Mouse (Mus musculus) heart, embryonic 11.5 days (tissue): ENCODE results near the gene Prkch. TPM values are rescaled to one million over a fixed set of nuclear protein-coding genes. Genes with fewer than 3 reads are reported as not detected.

Experiments used
- ATAC-seq: fragments of 200-750 bp; cut with Nextera tagmentation; replicated peaks from 2 replicates; pipeline ENCODE4 v1.8.0; 2017; ENCODE audit warnings: moderate library complexity; ENCODE audit not compliant: insufficient number of reproducible peaks, low FRiP score, low TSS enrichment
- H3K27ac ChIP-seq: fragments of 300-500 bp; sonication (generic); 2 replicates; pipeline ENCODE4 v1.5.1; 2014; ENCODE audit warnings: mild to moderate bottlenecking, low read depth, low read length
- H3K27me3 ChIP-seq: fragments of 300-500 bp; sonication (generic); 2 replicates; pipeline ENCODE4 v1.6.1; 2014; ENCODE audit warnings: mild to moderate bottlenecking, low read length, mixed read lengths; ENCODE audit not compliant: control insufficient read depth, insufficient read depth
- H3K36me3 ChIP-seq: fragments of 300-500 bp; sonication (generic); 2 replicates; pipeline ENCODE4 v1.6.1; 2014; ENCODE audit warnings: mild to moderate bottlenecking, low read length, moderate library complexity, mixed read lengths; ENCODE audit not compliant: control insufficient read depth, insufficient read depth
- H3K4me1 ChIP-seq: fragments of 300-500 bp; sonication (generic); 2 replicates; pipeline ENCODE4 v1.6.1; 2014; ENCODE audit warnings: low read length; ENCODE audit not compliant: control insufficient read depth, insufficient read depth
- H3K4me2 ChIP-seq: fragments of 300-500 bp; sonication (generic); 2 replicates; pipeline ENCODE4 v1.6.1; 2014; ENCODE audit warnings: mild to moderate bottlenecking, moderate library complexity
- H3K4me3 ChIP-seq: fragments of 300-500 bp; sonication (generic); 2 replicates; pipeline ENCODE4 v1.5.1; 2014; ENCODE audit warnings: low read depth, low read length
- H3K9ac ChIP-seq: fragments of 300-500 bp; sonication (generic); 2 replicates; pipeline ENCODE4 v1.6.1; 2014; ENCODE audit warnings: mild to moderate bottlenecking, low read depth, low read length, moderate library complexity
- H3K9me3 ChIP-seq: fragments of 300-500 bp; sonication (generic); replicated peaks from 2 replicates; pipeline ENCODE4 v1.6.1; 2016; ENCODE audit warnings: low read length; ENCODE audit not compliant: control insufficient read depth
- WGBS: fragments of 180-500 bp; shearing (Covaris S2); extraction: QIAGEN DNeasy Blood & Tissue Kit; methylation state at CpG from one replicate; pipeline ENCODE4 v1.1.7; 2014; ENCODE audit not compliant: insufficient replicate concordance; 5-methylcytosine and 5-hydroxymethylcytosine counted together
- polyA plus RNA-seq: library from polyadenylated mRNA; unstranded; fragments of >200 nt; fragmentation: Nextera tagmentation; extraction: Ambion mirVana; gene quantifications from 2 replicates; pipeline ENCODE4 v1.2.1, GENCODE M21; 2014

Prkch gene
- polyA plus RNA-seq, 1 experiment from 2014 or later = 16.2 TPM

- H3K27me3 ChIP-seq = no peaks in the 10 kb centered on the region
- H3K36me3 ChIP-seq = no peaks in the 10 kb centered on the region
- 86% methylated on average over 2 of the region's 2 CpGs for WGBS
- no peaks in the 10 kb centered on the region for H3K9me3 ChIP-seq
- H3K4me3 ChIP-seq = no peak overlapping the region
- ATAC-seq = no peak
- no peak overlapping the region for H3K9ac ChIP-seq
- peaks cover 2% of the 10 kb centered on the region; the same call in 1 of the 2 replicates for H3K4me1 ChIP-seq
- no peak overlapping the region for H3K4me2 ChIP-seq
- no peak overlapping the region for H3K27ac ChIP-seq
Measured at GRCm38 (mm10) chr12:73666701-73667100, 82.1 kb downstream of the Prkch start.

- ATAC-seq = no peak
- H3K27me3 ChIP-seq = no peaks in the 10 kb centered on the region
- no peak overlapping the region for H3K4me2 ChIP-seq
- peaks cover 6% of the 10 kb centered on the region; the same call in 1 of the 2 replicates for H3K4me1 ChIP-seq
- H3K36me3 ChIP-seq = no peaks in the 10 kb centered on the region
- whole genome bisulfite sequencing = 68% methylated on average over 7 of the region's 7 CpGs
- no peaks in the 10 kb centered on the region for H3K9me3 ChIP-seq
- no peak overlapping the region for H3K9ac ChIP-seq
- H3K27ac ChIP-seq = no peak overlapping the region
- no peak overlapping the region for H3K4me3 ChIP-seq
Measured at GRCm38 (mm10) chr12:73667607-73668006, 83.0 kb downstream of the Prkch start.

GRCm38 (mm10) chr12:73670739-73671138, 86.1 kb downstream of the Prkch start:
- H3K27ac ChIP-seq = no peak overlapping the region
- 55% methylated on average over 6 of the region's 6 CpGs for WGBS

GRCm38 (mm10) chr12:73671540-73671939, 86.9 kb downstream of the Prkch start:
- H3K4me3 ChIP-seq = no peak overlapping the region
- no peaks in the 10 kb centered on the region for H3K9me3 ChIP-seq
- no peak for ATAC-seq
- WGBS = 44% methylated on average over 3 of the region's 3 CpGs
- no peaks in the 10 kb centered on the region for H3K27me3 ChIP-seq
- H3K4me2 ChIP-seq = no peak overlapping the region
- no peak overlapping the region for H3K9ac ChIP-seq
- no peaks in the 10 kb centered on the region for H3K36me3 ChIP-seq
- peak overlapping the region; percentile 35 for H3K27ac ChIP-seq
- peaks cover 21% of the 10 kb centered on the region for H3K4me1 ChIP-seq

More at GRCm38 (mm10) chr12:73670739-73671138, 86.1 kb downstream of the Prkch start:
- Histone ChIP-seq H3K27me3 (no peaks in the 10 kb centered on the region), H3K4me2 (no peak overlapping the region), H3K4me1 (peaks cover 21% of the 10 kb centered on the region), H3K4me3 (no peak overlapping the region), H3K36me3 (no peaks in the 10 kb centered on the region), H3K9ac (no peak overlapping the region), H3K9me3 (no peaks in the 10 kb centered on the region)
- no peak for ATAC-seq

GRCm38 (mm10) chr12:73672007-73672406, 87.4 kb downstream of the Prkch start:
- no peak for ATAC-seq
- Histone ChIP-seq H3K36me3 (no peaks in the 10 kb centered on the region), H3K9ac (no peak overlapping the region), H3K4me3 (no peak overlapping the region), H3K27me3 (no peaks in the 10 kb centered on the region), H3K4me1 (peaks cover 21% of the 10 kb centered on the region), H3K27ac (no peak overlapping the region), H3K9me3 (no peaks in the 10 kb centered on the region), H3K4me2 (no peak overlapping the region)
- WGBS = 68% methylated on average over 4 of the region's 4 CpGs

- Histone ChIP-seq H3K9ac (no peak overlapping the region), H3K36me3 (no peaks in the 10 kb centered on the region), H3K4me1 (peaks cover 36% of the 10 kb centered on the region), H3K4me3 (no peak overlapping the region), H3K27me3 (no peaks in the 10 kb centered on the region), H3K4me2 (no peak overlapping the region), H3K9me3 (no peaks in the 10 kb centered on the region), H3K27ac (no peak overlapping the region)
- WGBS = 74% methylated on average over 7 of the region's 7 CpGs
- no peak for ATAC-seq
Measured at GRCm38 (mm10) chr12:73673783-73674182, 89.2 kb downstream of the Prkch start.

- Histone ChIP-seq H3K36me3 (no peaks in the 10 kb centered on the region), H3K27ac (no peak overlapping the region), H3K4me1 (peaks cover 45% of the 10 kb centered on the region), H3K9me3 (no peaks in the 10 kb centered on the region), H3K4me3 (no peak overlapping the region), H3K27me3 (no peaks in the 10 kb centered on the region), H3K4me2 (no peak overlapping the region), H3K9ac (no peak overlapping the region)
- ATAC-seq = no peak
- WGBS = 45% methylated on average over 4 of the region's 4 CpGs
Measured at GRCm38 (mm10) chr12:73675212-73675611, 90.6 kb downstream of the Prkch start.

- Histone ChIP-seq H3K9me3 (no peaks in the 10 kb centered on the region), H3K36me3 (no peaks in the 10 kb centered on the region), H3K9ac (no peak overlapping the region), H3K4me1 (peaks cover 33% of the 10 kb centered on the region), H3K4me3 (no peak overlapping the region), H3K27ac (no peak overlapping the region), H3K4me2 (peak overlapping the region; percentile 9; the same call in 1 of the 2 replicates), H3K27me3 (no peaks in the 10 kb centered on the region)
- ATAC-seq = no peak; the same call in 1 of the 2 replicates
- WGBS = 8% methylated on average over 7 of the region's 7 CpGs
Measured at GRCm38 (mm10) chr12:73679400-73679801, 94.8 kb downstream of the Prkch start.

- Histone ChIP-seq H3K4me1 (peaks cover 30% of the 10 kb centered on the region), H3K9me3 (no peaks in the 10 kb centered on the region), H3K27me3 (no peaks in the 10 kb centered on the region), H3K4me2 (no peak overlapping the region), H3K9ac (no peak overlapping the region), H3K4me3 (no peak overlapping the region), H3K36me3 (no peaks in the 10 kb centered on the region), H3K27ac (peak overlapping the region; percentile 59)
- WGBS = 52% methylated on average over 7 of the region's 7 CpGs
- 0 out of 2 replicates have a peak, but pooled peaks have one; percentile 29 for ATAC-seq
Measured at GRCm38 (mm10) chr12:73682921-73683346, 98.3 kb downstream of the Prkch start.
